Mouse (Mus musculus) embryonic facial prominence, embryonic 14.5 days (tissue): ENCODE measurements at regions not wholly inside any gene's neighbourhood (a gene's known extent, or its start where the extent isn't known, plus 50 kb on each side); places are given as distances from the start of the nearest gene placed in this dataset.

Experiments
- ATAC-seq: fragments of 200-750 bp; cut with Nextera tagmentation; 2 replicates; pipeline ENCODE4 v1.8.0; 2017; ENCODE audit warnings: low read depth, moderate number of reproducible peaks, moderate TSS enrichment
- DNase-seq: peaks from one replicate; pipeline ENCODE4 v3.0.0-alpha.2; 2015; ENCODE audit warnings: low spot score
- H3K27ac ChIP-seq: fragments of 300-500 bp; sonication (generic); replicated peaks from 2 replicates; pipeline ENCODE4 v1.5.1; 2014; ENCODE audit warnings: low read depth, mild to moderate bottlenecking, low read length, moderate library complexity
- H3K27me3 ChIP-seq: fragments of 300-500 bp; sonication (generic); replicated peaks from 2 replicates; pipeline ENCODE4 v1.6.1; 2014; ENCODE audit warnings: low read length; ENCODE audit not compliant: control insufficient read depth, insufficient read depth
- H3K36me3 ChIP-seq: fragments of 300-500 bp; sonication (generic); 2 replicates; pipeline ENCODE4 v1.6.1; 2014; ENCODE audit warnings: low read length, mixed read lengths; ENCODE audit not compliant: control insufficient read depth, insufficient read depth
- H3K4me1 ChIP-seq: fragments of 300-500 bp; sonication (generic); 2 replicates; pipeline ENCODE4 v1.6.1; 2014; ENCODE audit warnings: antibody characterized with exemption, low read length; ENCODE audit not compliant: control insufficient read depth, insufficient read depth
- H3K4me2 ChIP-seq: fragments of 300-500 bp; sonication (generic); 2 replicates; pipeline ENCODE4 v1.6.1; 2014; ENCODE audit warnings: low read depth, mild to moderate bottlenecking, low read length, moderate library complexity, mixed read lengths
- H3K4me3 ChIP-seq: fragments of 300-500 bp; sonication (generic); 2 replicates; pipeline ENCODE4 v1.5.1; 2014; ENCODE audit warnings: low read depth, mild to moderate bottlenecking, low read length
- H3K9ac ChIP-seq: fragments of 300-500 bp; sonication (generic); 2 replicates; pipeline ENCODE4 v1.6.1; 2014; ENCODE audit warnings: low read depth, mild to moderate bottlenecking, low read length, moderate library complexity, mixed read lengths
- H3K9me3 ChIP-seq: fragments of 300-500 bp; sonication (generic); 2 replicates; pipeline ENCODE4 v1.6.1; 2016; ENCODE audit warnings: low read length; ENCODE audit not compliant: control insufficient read depth
- WGBS: fragments of 180-500 bp; shearing (Covaris S2); extraction: QIAGEN DNeasy Blood & Tissue Kit; methylation state at CpG from one replicate; pipeline ENCODE4 v1.1.7; 2014; 5-methylcytosine and 5-hydroxymethylcytosine counted together

GRCm38 (mm10) chr9:41464057-41464685 is 302.7 kb upstream of the Ubash3b start:
- Histone ChIP-seq H3K9ac (no peak overlapping the region), H3K4me2 (no peak overlapping the region), H3K27me3 (no peaks in the 10 kb centered on the region), H3K36me3 (no peaks in the 10 kb centered on the region), H3K27ac (no peak overlapping the region), H3K4me1 (peaks cover 4% of the 10 kb centered on the region), H3K4me3 (no peak overlapping the region), H3K9me3 (no peaks in the 10 kb centered on the region)
- ATAC-seq = peak; percentile 48; the same call in 1 of the 2 replicates
- peak; percentile 53 for DNase-seq
- WGBS = 69% methylated on average over 8 of the region's 8 CpGs

DNA sequence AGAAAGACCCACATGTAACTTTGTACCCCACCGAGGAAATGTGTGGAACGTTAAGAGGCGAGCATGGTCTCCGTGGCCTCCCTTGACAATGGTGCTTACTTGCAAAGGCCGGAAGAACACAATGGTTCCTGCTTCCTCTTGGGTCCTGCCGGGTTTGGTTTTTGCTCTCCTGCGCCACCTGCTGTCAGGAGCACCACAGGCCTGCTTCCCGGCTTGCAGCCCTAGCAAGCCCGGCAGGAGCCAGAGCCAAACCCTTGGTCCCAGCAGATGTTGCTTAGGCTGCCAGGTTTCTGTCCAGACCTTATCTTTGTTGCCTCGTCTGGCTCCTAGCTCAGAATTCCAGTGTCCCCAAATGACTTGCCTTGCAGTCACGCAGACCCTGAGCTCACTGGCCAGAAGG is 300.2 kb upstream of the Ubash3b start:
- ATAC-seq = peak; percentile 89
- peak; percentile 90 for DNase-seq
- Histone ChIP-seq H3K4me1 (0 out of 2 replicates have a peak, but pooled peaks cover 6% of the 10 kb centered on the region), H3K4me3 (no peak overlapping the region), H3K36me3 (no peaks in the 10 kb centered on the region), H3K27me3 (no peaks in the 10 kb centered on the region), H3K27ac (peak overlapping the region; percentile 59), H3K9me3 (no peaks in the 10 kb centered on the region), H3K4me2 (no peak overlapping the region), H3K9ac (no peak overlapping the region)
- WGBS = 8% methylated on average over 11 of the region's 11 CpGs

- Histone ChIP-seq H3K4me3 (no peak overlapping the region), H3K9ac (no peak overlapping the region), H3K36me3 (no peaks in the 10 kb centered on the region), H3K27me3 (no peaks in the 10 kb centered on the region), H3K27ac (no peak overlapping the region), H3K4me1 (0 out of 2 replicates have a peak, but pooled peaks cover 6% of the 10 kb centered on the region), H3K9me3 (no peaks in the 10 kb centered on the region), H3K4me2 (no peak overlapping the region)
- ATAC-seq (no peak), DNase-seq (no peak)
- WGBS = 70% methylated on average over 6 of the region's 6 CpGs
Observed at GRCm38 (mm10) chr9:41460709-41461108, 299.2 kb upstream of the Ubash3b start.

DNA sequence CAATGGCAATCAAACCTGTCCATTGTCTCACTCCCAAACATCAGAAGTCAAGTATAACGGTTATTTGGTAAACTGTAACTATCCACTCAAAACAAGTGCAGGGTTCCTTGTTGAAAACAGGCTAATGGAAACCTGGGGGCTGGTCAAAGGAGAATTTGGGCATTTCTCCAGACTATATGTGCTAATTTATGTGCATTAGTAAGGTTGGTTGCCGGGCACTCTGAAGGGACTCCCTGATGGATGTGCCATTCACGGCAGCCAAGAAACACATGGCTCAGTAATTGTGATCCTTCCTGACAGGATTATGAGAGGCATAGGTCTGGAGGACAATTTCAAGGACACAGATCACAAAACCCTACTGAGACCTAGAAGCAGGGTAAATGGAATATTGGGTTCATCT is 295.5 kb upstream of the Ubash3b start:
- ATAC-seq (no peak), DNase-seq (no peak)
- H3K36me3 ChIP-seq = no peaks in the 10 kb centered on the region
- no peaks in the 10 kb centered on the region for H3K27me3 ChIP-seq
- peaks cover 11% of the 10 kb centered on the region; the same call in 1 of the 2 replicates for H3K4me1 ChIP-seq
- no peak overlapping the region for H3K27ac ChIP-seq
- no peak overlapping the region for H3K9ac ChIP-seq
- H3K9me3 ChIP-seq = no peaks in the 10 kb centered on the region
- 60% methylated on average over 3 of the region's 3 CpGs for WGBS
- no peak overlapping the region for H3K4me3 ChIP-seq
- no peak overlapping the region for H3K4me2 ChIP-seq

GRCm38 (mm10) chr9:41451738-41452137 is 290.2 kb upstream of the Ubash3b start:
- no peaks in the 10 kb centered on the region for H3K36me3 ChIP-seq
- H3K4me3 ChIP-seq = no peak overlapping the region
- H3K4me2 ChIP-seq = no peak overlapping the region
- no peaks in the 10 kb centered on the region for H3K9me3 ChIP-seq
- H3K4me1 ChIP-seq = peaks cover 32% of the 10 kb centered on the region
- H3K27ac ChIP-seq = no peak overlapping the region
- H3K9ac ChIP-seq = no peak overlapping the region
- ATAC-seq (no peak), DNase-seq (peak; percentile 40)
- 50% methylated on average over 3 of the region's 3 CpGs for WGBS
- no peaks in the 10 kb centered on the region for H3K27me3 ChIP-seq

GRCm38 (mm10) chr9:41449233-41449632 is 287.7 kb upstream of the Ubash3b start:
- no peaks in the 10 kb centered on the region for H3K9me3 ChIP-seq
- no peak overlapping the region for H3K4me2 ChIP-seq
- no peaks in the 10 kb centered on the region for H3K36me3 ChIP-seq
- peak; percentile 42; the same call in 1 of the 2 replicates for ATAC-seq
- peak overlapping the region; percentile 90; the same call in 1 of the 2 replicates for H3K27ac ChIP-seq
- WGBS = 34% methylated on average over 4 of the region's 4 CpGs
- H3K27me3 ChIP-seq = no peaks in the 10 kb centered on the region
- DNase-seq = peak; percentile 72
- H3K4me3 ChIP-seq = no peak overlapping the region
- no peak overlapping the region for H3K9ac ChIP-seq
- H3K4me1 ChIP-seq = peaks cover 36% of the 10 kb centered on the region

GRCm38 (mm10) chr9:41447902-41448301 is 286.4 kb upstream of the Ubash3b start:
- WGBS = 49% methylated on average over 8 of the region's 8 CpGs

GRCm38 (mm10) chr9:41447211-41447875 is 285.8 kb upstream of the Ubash3b start:
- peak overlapping the region; percentile 90 for H3K27ac ChIP-seq
- H3K36me3 ChIP-seq = no peaks in the 10 kb centered on the region
- H3K4me2 ChIP-seq = peak overlapping the region; percentile 46
- H3K4me1 ChIP-seq = peaks cover 34% of the 10 kb centered on the region
- 11% methylated on average over 12 of the region's 12 CpGs for WGBS
- ATAC-seq (peak; percentile 84), DNase-seq (peak; percentile 91)
- no peaks in the 10 kb centered on the region for H3K27me3 ChIP-seq
- H3K9me3 ChIP-seq = no peaks in the 10 kb centered on the region
- H3K9ac ChIP-seq = peak overlapping the region; percentile 54; the same call in 1 of the 2 replicates
- no peak overlapping the region for H3K4me3 ChIP-seq

More at GRCm38 (mm10) chr9:41447902-41448301, 286.4 kb upstream of the Ubash3b start:
- Histone ChIP-seq H3K27ac (peak overlapping the region; percentile 90), H3K36me3 (no peaks in the 10 kb centered on the region), H3K27me3 (no peaks in the 10 kb centered on the region), H3K4me1 (peaks cover 36% of the 10 kb centered on the region), H3K9me3 (no peaks in the 10 kb centered on the region), H3K4me3 (no peak overlapping the region), H3K9ac (no peak overlapping the region), H3K4me2 (peak overlapping the region; percentile 46)
- ATAC-seq = no peak
- DNase-seq = no peak
